Mouse (Mus musculus): Measurements from ENCODE around the gene Atp5d. TPM values are rescaled to one million over a fixed set of nuclear protein-coding genes. Genes with fewer than 3 reads are reported as not detected.

Gene Atp5d
- total RNA-seq, 2 experiments from 2014 or later: 401 to 425 TPM

- DNase-seq (ENCODE audit: low spot score in 2 of 2): no peak
These were observed 40.9 kb downstream of the Atp5d start, which contains the start of gene Efna2 for GRCm38 (mm10) chr10:80179068-80180051. Gene Efna2, plus strand, starts transcription at chr10:80179482.

DNA sequence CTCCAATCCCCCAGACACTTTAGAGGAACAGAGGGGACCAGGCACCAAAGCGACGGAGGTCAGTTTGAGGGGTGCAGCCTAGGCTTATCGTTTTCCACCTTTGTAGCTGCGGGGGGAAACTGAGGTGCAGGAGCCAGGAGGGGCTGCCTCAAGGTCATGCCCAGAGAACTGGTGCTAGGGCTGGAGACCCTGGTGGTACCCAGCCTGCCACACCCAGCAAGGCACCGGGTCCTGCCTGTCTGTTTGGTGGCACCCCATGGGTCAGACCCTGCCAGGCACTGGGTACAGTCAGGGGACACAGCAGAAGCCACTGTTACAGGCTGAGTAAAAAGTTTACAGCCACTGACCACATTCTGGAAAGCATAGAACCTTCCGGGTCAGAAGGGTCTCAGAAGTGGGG lies 41.9 kb downstream of the Atp5d start:
- DNase-seq (ENCODE audit: low spot score in 2 of 2): no peak

GRCm38 (mm10) chr10:80180823-80181222 lies 42.4 kb downstream of the Atp5d start:
- DNase-seq (ENCODE audit: low spot score in 2 of 2): no peak

- DNase-seq (ENCODE audit: low spot score in 2 of 2): no peak
These were observed 44.1 kb downstream of the Atp5d start for GRCm38 (mm10) chr10:80182547-80182946.

DNA sequence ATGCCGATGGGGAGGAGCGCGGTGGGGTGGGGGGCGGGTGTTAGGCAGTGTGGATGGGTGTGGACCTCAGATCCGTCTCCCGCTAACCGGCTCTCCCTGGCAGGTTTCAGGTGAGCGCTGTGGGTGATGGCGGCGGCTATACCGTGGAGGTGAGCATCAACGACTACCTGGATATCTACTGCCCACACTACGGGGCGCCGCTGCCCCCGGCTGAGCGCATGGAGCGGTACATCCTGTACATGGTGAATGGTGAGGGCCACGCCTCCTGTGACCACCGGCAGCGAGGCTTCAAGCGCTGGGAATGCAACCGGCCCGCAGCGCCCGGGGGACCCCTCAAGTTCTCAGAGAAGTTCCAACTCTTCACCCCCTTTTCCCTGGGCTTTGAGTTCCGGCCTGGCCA lies 48.2 kb downstream of the Atp5d start:
- no peak for DNase-seq (ENCODE audit: low spot score in 2 of 2)

GRCm38 (mm10) chr10:80187739-80188138 lies 49.3 kb downstream of the Atp5d start:
- no peak for DNase-seq (ENCODE audit: low spot score in 2 of 2)

DNA sequence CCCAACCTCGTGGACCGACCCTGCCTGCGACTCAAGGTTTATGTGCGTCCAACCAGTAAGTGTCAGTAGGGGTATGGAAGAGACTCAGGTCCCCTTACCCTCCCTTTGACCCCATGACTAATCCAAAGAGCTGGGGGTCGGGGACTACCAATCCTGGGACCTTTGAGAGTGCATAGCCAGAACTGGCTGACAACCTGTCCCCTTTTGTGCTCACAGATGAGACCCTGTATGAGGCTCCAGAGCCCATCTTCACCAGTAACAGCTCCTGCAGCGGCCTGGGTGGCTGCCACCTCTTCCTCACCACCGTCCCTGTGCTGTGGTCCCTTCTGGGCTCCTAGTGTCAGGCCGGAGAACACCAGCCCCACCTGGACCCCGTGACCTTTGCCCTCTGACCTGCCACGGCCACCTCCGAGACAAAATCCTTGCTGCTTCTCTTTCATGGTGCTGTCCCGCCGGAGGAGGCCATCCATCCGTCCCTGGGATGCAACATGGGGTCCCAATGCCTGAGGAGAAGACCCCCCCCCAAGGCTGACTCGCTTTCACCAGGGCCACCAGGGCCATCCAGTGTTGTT lies 50.1 kb downstream of the Atp5d start:
- no peak for DNase-seq (ENCODE audit: low spot score in 2 of 2)

DNA sequence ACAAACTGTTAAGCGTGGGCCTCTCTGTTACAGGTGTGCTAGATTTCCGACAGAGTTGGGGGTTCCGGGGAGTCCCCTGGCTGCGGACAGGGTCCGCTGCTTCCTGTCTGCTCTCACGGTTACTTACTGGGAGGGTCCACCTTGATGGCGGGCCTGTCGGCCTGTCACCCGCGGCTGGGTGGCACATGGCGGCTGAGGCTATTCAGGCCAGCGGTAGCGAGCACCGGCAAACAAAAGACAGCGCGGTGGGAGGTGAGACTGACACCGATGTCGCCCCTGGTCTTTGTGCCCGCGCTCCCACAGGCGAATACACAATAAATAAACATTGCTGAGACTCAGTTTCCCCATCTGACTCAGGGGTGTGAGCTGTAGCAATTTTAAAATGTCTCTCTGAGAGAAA lies 51.6 kb downstream of the Atp5d start:
- DNase-seq (ENCODE audit: low spot score in 2 of 2): no peak

DNA sequence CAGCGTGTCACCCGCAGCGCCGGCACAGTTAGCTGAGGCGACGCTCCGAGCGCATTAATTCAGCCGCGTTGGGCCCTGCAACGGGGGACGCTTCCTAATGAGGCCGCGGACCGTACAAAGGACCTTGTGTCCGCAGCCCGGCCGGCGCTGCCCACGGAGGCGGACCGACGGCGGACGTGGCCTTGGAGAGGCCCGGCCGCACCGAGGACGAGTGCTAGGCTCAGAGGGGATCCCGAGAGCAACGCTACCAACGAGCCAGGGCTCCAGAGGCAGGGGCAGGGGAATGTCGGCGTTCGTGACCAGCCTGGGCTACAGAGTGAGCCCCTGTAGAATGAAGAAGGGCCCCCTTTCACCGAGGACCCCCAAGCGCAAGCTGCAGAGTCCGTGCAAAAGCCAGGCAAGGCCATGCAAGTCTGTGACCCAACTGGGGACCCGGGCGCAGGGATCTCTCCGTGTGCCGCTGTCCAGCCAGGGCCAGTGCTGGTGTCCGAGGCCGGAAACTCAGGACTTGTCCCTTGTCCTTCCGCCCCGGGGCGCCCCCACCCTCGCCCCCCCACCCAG lies 52.1 kb downstream of the Atp5d start:
- DNase-seq (ENCODE audit: low spot score in 2 of 2): no peak

GRCm38 (mm10) chr10:80193976-80194375 lies 55.5 kb downstream of the Atp5d start:
- no peak for DNase-seq (ENCODE audit: low spot score in 2 of 2)

GRCm38 (mm10) chr10:80194441-80194840 lies 56.0 kb downstream of the Atp5d start:
- DNase-seq (ENCODE audit: low spot score in 2 of 2): no peak

Other genes with a start within 250 kb of the Atp5d start
- 10 to 100 TPM; 13.7 to 25.6 TPM for gene Cfd, start 247.8 kb upstream of the Atp5d start, total RNA-seq (2021)
- gene Med16, start 229.7 kb upstream of the Atp5d start, total RNA-seq (2021): 10 to 100 TPM; 64.1 to 64.7 TPM
- not detected for gene Gm26602, start 227.8 kb upstream of the Atp5d start, total RNA-seq (2021)
- 1 to 10 TPM in 1 of 2 experiments, under 1 TPM in 1; 0.87 to 1.6 TPM for gene Kiss1r, start 221.7 kb upstream of the Atp5d start, total RNA-seq (2021)
- 100 to 1,000 TPM; 119 to 133 TPM for gene R3hdm4, start 217.4 kb upstream of the Atp5d start, total RNA-seq (2021)
- gene Arid3a, start 211.6 kb upstream of the Atp5d start, total RNA-seq (2021): 10 to 100 TPM; 12.6 to 15.9 TPM
- 10 to 100 TPM; 42.6 to 45.3 TPM for gene Wdr18, start 178.5 kb upstream of the Atp5d start, total RNA-seq (2021)
- gene Grin3b, start 167.9 kb upstream of the Atp5d start, total RNA-seq (2021): under 1 TPM; 0.25 to 0.39 TPM
- gene Tmem259, start 154.3 kb upstream of the Atp5d start, total RNA-seq (2021): 100 to 1,000 TPM; 146 to 147 TPM
- 10 to 100 TPM; 40.9 to 48.7 TPM for gene Cnn2, start 150.0 kb upstream of the Atp5d start, total RNA-seq (2021)
- gene Abca7, start 142.1 kb upstream of the Atp5d start, total RNA-seq (2021): 10 to 100 TPM; 21.9 to 23.0 TPM
- 1 to 10 TPM; 7.1 to 8.5 TPM for gene Arhgap45, start 122.0 kb upstream of the Atp5d start, total RNA-seq (2021)
- 100 to 1,000 TPM; 103 to 112 TPM for gene Polr2e, start 98.8 kb upstream of the Atp5d start, total RNA-seq (2021)
- 100 to 1,000 TPM; 576 to 622 TPM for gene Gpx4, start 91.5 kb upstream of the Atp5d start, total RNA-seq (2021)
- 10 to 100 TPM; 51.7 to 53.2 TPM for gene Sbno2, start 33.1 kb upstream of the Atp5d start, total RNA-seq (2021)
- gene Stk11, start 22.8 kb upstream of the Atp5d start, total RNA-seq (2021): 100 to 1,000 TPM; 130 to 139 TPM
- 10 to 100 TPM; 49.1 to 72.7 TPM for gene Cbarp, start 2.2 kb downstream of the Atp5d start, total RNA-seq (2021)
- gene Midn, start 9.6 kb downstream of the Atp5d start, total RNA-seq (2021): 100 to 1,000 TPM; 113 to 124 TPM
- 100 to 1,000 TPM; 296 to 322 TPM for gene Cirbp, start 27.4 kb downstream of the Atp5d start, total RNA-seq (2021)
- gene 1600002K03Rik, start 34.3 kb downstream of the Atp5d start, total RNA-seq (2021): 1 to 10 TPM; 7.5 to 8.8 TPM
- gene Efna2, start 40.9 kb downstream of the Atp5d start, total RNA-seq (2021): 1 to 10 TPM; 6.5 to 7.5 TPM
- 10 to 100 TPM; 48.9 to 50.4 TPM for gene Mum1, start 87.8 kb downstream of the Atp5d start, total RNA-seq (2021)
- 100 to 1,000 TPM; 208 to 225 TPM for gene Ndufs7, start 110.5 kb downstream of the Atp5d start, total RNA-seq (2021)
- 100 to 1,000 TPM; 181 to 214 TPM for gene Gamt, start 122.4 kb downstream of the Atp5d start, total RNA-seq (2021)
- 100 to 1,000 TPM; 180 to 181 TPM for gene Dazap1, start 122.9 kb downstream of the Atp5d start, total RNA-seq (2021)
- 1,000 to 10,000 TPM; 1,413 to 1,504 TPM for gene Rps15, start 153.8 kb downstream of the Atp5d start, total RNA-seq (2021)
- gene Apc2, start 157.3 kb downstream of the Atp5d start, total RNA-seq (2021): 10 to 100 TPM in 1 of 2 experiments, 1 to 10 TPM in 1; 9.9 to 10.4 TPM
- 10 to 100 TPM; 30.8 to 31.2 TPM for gene 2310011J03Rik, start 181.9 kb downstream of the Atp5d start, total RNA-seq (2021)
- 1 to 10 TPM; 7.7 to 7.8 TPM for gene Pcsk4, start 190.9 kb downstream of the Atp5d start, total RNA-seq (2021)
- 10 to 100 TPM; 13.1 to 26.7 TPM for gene Reep6, start 191.3 kb downstream of the Atp5d start, total RNA-seq (2021)
- gene Adamtsl5, start 209.8 kb downstream of the Atp5d start, total RNA-seq (2021): 10 to 100 TPM; 12.8 to 13.2 TPM
- under 1 TPM in 1 of 2 experiments, not detected in 1; 0.36 TPM for gene Plk5, start 217.8 kb downstream of the Atp5d start, total RNA-seq (2021)
- gene Mex3d, start 249.0 kb downstream of the Atp5d start, total RNA-seq (2021): 10 to 100 TPM; 25.4 to 26.7 TPM

Measured in adrenal gland, postnatal 4 days (tissue).